Mouse (Mus musculus): ENCODE measurements around the gene AL731706.2. TPM values are rescaled to one million over a fixed set of nuclear protein-coding genes. Genes with fewer than 3 reads are reported as not detected.

Gene AL731706.2
- 1 to 10 TPM; 5.4 to 9.7 TPM for polyA plus RNA-seq (2017; shearing (Covaris generic))

GRCm38 (mm10) chr2:136885579-136885978 is at the start of gene AL731706.2:
Gene AL731706.2 (minus strand): TSS chr2:136885679.

GRCm38 (mm10) chr2:136891068-136891950 is 5.8 kb upstream of the AL731706.2 start, which contains the start of the genes Slx4ip, AL731706.1 and Mkks:
Gene Slx4ip (plus strand): TSS chr2:136891218.
Gene AL731706.1 (minus strand): TSS chr2:136891389.
Gene Mkks (minus strand): TSS chr2:136891389.

Other genes with a start within 250 kb of the AL731706.2 start
- under 1 TPM; 0.22 TPM for gene Snap25, start 172.2 kb downstream of the AL731706.2 start, polyA plus RNA-seq (2017; shearing (Covaris generic))
- 1 to 10 TPM; 3.7 to 5.2 TPM for gene Slx4ip, start 5.5 kb upstream of the AL731706.2 start, polyA plus RNA-seq (2017; shearing (Covaris generic))
- 1 to 10 TPM; 5.9 to 9.3 TPM for gene AL731706.1, start 5.7 kb upstream of the AL731706.2 start, polyA plus RNA-seq (2017; shearing (Covaris generic))
- 10 to 100 TPM; 23.6 to 28.9 TPM for gene Mkks, start 5.7 kb upstream of the AL731706.2 start, polyA plus RNA-seq (2017; shearing (Covaris generic))
- gene Jag1, start 231.0 kb upstream of the AL731706.2 start, polyA plus RNA-seq (2017; shearing (Covaris generic)): 1 to 10 TPM in 1 of 2 experiments, under 1 TPM in 1; 0.55 to 1.2 TPM